Mouse (Mus musculus): ENCODE data around the gene Socs3.

The Socs3 gene

GRCm38 (mm10) chr11:117925541-117925940 lies 44.3 kb downstream of the Socs3 start:
- no peak for DNase-seq (ENCODE audit: low read depth, low spot score)

- DNase-seq (ENCODE audit: low read depth, low spot score): no peak
Observed at GRCm38 (mm10) chr11:117924466-117924865, 45.4 kb downstream of the Socs3 start.

GRCm38 (mm10) chr11:117923279-117923678 lies 46.6 kb downstream of the Socs3 start:
- DNase-seq (ENCODE audit: low read depth, low spot score): no peak

GRCm38 (mm10) chr11:117919211-117919610 lies 50.6 kb downstream of the Socs3 start:
- DNase-seq (ENCODE audit: low read depth, low spot score): no peak

GRCm38 (mm10) chr11:117918541-117918940 lies 51.3 kb downstream of the Socs3 start:
- no peak for DNase-seq (ENCODE audit: low read depth, low spot score)
